Mouse (Mus musculus) heart, postnatal 0 days (tissue): ENCODE results near the gene Tyms.
"Not testable (repeated sequence)": the region's sequence is repeated elsewhere in the genome, so short reads cannot be mapped to it uniquely, and the experiment has no call there.

Experiments
- CTCF ChIP-seq: IDR thresholded peaks from 2 replicates; pipeline ENCODE4 v1.5.1; 2016; ENCODE audit warnings: antibody characterized with exemption, control low read depth, low read depth
- EP300 ChIP-seq: IDR thresholded peaks from 2 replicates; pipeline ENCODE4 v1.6.1; 2016; ENCODE audit warnings: antibody characterized with exemption, low read depth

DNA sequence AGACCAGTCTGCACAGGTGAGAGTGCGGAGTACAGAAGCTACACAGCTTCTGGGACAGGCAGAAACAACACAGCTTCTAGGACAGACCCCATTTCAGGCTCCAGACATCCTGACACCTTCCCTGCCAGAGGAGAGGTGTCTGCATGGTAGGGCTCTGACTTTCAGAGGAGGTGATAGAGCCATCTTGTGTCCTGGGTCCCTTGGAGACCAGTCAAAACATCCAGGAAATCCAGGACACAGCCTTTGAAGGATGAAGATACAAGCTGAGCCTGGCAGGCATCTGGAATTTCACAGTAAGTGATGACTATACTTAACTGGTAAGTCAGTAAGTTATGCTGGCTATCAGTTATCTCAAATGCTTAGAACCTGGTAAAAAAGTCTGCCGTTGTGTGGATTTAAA, 36.3 kb downstream of the Tyms start:
- not testable (repeated sequence) for TF ChIP-seq CTCF, EP300
